Mouse (Mus musculus): ENCODE results near the gene Asap2. TPM values are rescaled to one million over a fixed set of nuclear protein-coding genes. Genes with fewer than 3 reads are reported as not detected.

The Asap2 gene
- polyA plus RNA-seq, 1 experiment, result 6.6 TPM

DNA sequence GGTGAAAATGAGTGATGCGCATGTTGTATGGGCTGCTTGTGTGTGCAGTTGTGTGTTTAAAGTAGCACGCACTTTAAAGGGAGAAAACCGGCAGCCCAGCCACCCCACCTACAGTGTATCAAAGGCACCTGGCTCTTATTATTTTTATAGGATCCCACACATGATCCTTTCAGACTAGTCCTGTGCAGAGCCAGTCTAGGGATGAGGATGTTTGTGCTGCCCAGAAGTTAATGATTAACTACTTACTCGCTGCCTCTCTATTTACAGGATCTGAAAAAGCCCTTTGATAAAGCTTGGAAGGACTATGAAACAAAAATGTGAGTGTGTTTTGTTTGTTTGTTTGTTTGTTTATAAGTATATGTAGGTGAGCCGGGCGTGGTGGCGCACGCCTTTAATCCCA is 210.4 kb downstream of the Asap2 start:
- 94% methylated on average over 8 of the region's 8 CpGs for WGBS
- Histone ChIP-seq H3K4me3 (replicated peaks; ENCODE audit: control insufficient read depth, low read depth, low read length) (no peak overlapping the region), H3K27ac (ENCODE audit: control insufficient read depth, insufficient read depth, low read depth, low read length, poor library complexity) (no peak overlapping the region), H3K4me1 (ENCODE audit: control insufficient read depth, insufficient read depth, low read length) (peaks cover 1% of the 10 kb centered on the region; the same call in 1 of the 2 replicates)
- TF ChIP-seq POLR2A (IDR thresholded peaks at IDR 0.05; ENCODE audit: borderline replicate concordance, control insufficient read depth, low read depth, low read length), result no peak
- TF ChIP-seq CTCF (IDR thresholded peaks at IDR 0.05; ENCODE audit: control insufficient read depth, insufficient read depth, low read length), result no peak

DNA sequence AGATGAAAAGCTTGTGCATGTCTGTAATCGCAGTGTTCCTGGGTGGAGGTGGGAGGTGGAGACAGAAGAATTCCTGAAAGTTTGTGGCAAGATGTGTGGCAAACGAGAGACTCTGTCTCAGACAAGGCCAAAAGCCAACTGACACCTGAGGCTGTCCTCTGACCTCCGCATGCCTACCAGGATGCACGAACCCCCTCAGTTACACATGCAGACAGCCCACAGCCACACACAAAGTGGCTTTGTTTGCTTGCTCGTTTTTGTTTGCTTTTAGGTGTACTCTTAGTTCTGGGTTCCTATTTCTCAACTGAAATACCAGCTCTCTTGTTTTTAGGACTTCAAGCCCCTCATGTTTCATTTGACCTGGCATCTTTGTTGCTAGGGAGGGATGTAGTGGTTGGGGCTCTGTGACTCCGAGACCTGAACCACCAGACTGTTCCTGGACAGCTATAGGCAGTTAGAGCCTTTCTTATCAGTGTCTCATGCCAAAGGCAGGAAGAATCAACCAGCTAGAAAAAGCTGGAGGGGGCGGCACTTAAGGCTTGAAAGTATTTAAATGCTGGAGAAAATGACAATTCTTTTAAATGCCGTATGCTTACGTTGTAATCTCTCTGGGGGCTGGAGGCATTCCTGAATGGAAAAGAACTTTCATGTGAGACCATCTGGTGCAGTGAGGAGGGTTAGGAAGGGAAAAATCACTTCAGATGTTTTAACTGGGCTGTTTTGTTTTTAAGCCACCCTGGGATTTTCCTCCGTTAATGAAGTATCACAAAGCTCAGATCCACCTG is 211.4 kb downstream of the Asap2 start:
- 71% methylated on average over 10 of the region's 10 CpGs for WGBS
- H3K4me1 ChIP-seq (ENCODE audit: control insufficient read depth, insufficient read depth, low read length), result peaks cover 1% of the 10 kb centered on the region; the same call in 1 of the 2 replicates
- TF ChIP-seq POLR2A (IDR thresholded peaks at IDR 0.05; ENCODE audit: borderline replicate concordance, control insufficient read depth, low read depth, low read length) (no peak), CTCF (IDR thresholded peaks at IDR 0.05; ENCODE audit: control insufficient read depth, insufficient read depth, low read length) (no peak)
- no peak overlapping the region for H3K27ac ChIP-seq (ENCODE audit: control insufficient read depth, insufficient read depth, low read depth, low read length, poor library complexity)
- H3K4me3 ChIP-seq (replicated peaks; ENCODE audit: control insufficient read depth, low read depth, low read length), result no peak overlapping the region

DNA sequence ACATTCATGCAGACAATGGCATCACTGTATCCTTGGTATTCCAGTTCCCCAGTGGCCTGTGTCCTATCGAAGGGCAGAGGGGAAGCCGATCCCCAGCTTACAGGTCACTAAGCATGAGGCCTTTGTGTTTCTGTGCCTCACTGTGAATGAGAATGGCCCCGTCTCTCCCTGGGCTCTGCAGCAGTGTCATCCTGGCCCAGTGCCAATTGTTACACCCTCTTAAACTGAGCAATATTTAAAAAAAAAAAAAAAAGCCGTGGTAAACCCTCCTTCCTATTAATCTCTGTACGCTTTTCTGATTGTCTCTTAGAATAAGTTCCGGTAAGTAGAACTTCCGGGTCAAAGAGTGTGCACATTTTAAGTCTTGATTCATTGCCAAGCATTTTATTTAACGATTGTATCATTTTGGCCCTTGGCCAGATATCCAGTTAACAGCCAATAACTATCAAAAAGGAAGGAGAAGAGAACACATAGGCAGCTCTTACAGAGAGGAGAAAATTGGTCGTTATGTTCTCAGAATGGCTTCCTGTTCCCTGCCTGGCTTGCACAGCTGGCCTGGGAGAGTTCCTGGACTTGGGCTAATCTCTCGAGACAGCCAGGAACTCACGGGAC is 214.5 kb downstream of the Asap2 start:
- Histone ChIP-seq H3K4me1 (ENCODE audit: control insufficient read depth, insufficient read depth, low read length) (peaks cover 4% of the 10 kb centered on the region), H3K4me3 (replicated peaks; ENCODE audit: control insufficient read depth, low read depth, low read length) (no peak overlapping the region), H3K27ac (ENCODE audit: control insufficient read depth, insufficient read depth, low read depth, low read length, poor library complexity) (no peak overlapping the region)
- 26% methylated on average over 11 of the region's 11 CpGs for WGBS
- TF ChIP-seq POLR2A (IDR thresholded peaks at IDR 0.05; ENCODE audit: borderline replicate concordance, control insufficient read depth, low read depth, low read length) (no peak), CTCF (IDR thresholded peaks at IDR 0.05; ENCODE audit: control insufficient read depth, insufficient read depth, low read length) (no peak)

DNA sequence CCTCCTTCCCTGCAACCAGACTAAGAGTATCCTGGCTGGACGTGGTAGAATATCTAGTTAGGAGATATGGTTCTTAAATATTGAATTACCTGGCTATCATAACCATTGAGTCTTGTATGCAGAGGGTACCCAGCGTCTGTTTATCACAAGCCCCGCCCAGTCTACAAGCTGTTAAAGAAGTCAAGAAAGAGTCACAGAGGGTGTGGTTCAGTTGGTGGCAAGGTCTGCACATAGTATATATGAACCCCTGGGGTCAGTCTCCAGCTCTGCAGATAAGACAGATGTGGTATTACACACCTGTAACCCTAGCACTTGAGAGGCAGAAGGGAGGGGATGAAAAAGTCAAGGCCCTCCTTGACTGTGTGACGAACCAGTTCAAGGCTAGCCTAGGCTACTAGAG is 215.5 kb downstream of the Asap2 start:
- 71% methylated on average over 4 of the region's 4 CpGs for WGBS
- peaks cover 4% of the 10 kb centered on the region for H3K4me1 ChIP-seq (ENCODE audit: control insufficient read depth, insufficient read depth, low read length)
- no peak overlapping the region for H3K4me3 ChIP-seq (replicated peaks; ENCODE audit: control insufficient read depth, low read depth, low read length)
- no peak overlapping the region for H3K27ac ChIP-seq (ENCODE audit: control insufficient read depth, insufficient read depth, low read depth, low read length, poor library complexity)
- TF ChIP-seq CTCF (IDR thresholded peaks at IDR 0.05; ENCODE audit: control insufficient read depth, insufficient read depth, low read length) (no peak), POLR2A (IDR thresholded peaks at IDR 0.05; ENCODE audit: borderline replicate concordance, control insufficient read depth, low read depth, low read length) (no peak)

DNA sequence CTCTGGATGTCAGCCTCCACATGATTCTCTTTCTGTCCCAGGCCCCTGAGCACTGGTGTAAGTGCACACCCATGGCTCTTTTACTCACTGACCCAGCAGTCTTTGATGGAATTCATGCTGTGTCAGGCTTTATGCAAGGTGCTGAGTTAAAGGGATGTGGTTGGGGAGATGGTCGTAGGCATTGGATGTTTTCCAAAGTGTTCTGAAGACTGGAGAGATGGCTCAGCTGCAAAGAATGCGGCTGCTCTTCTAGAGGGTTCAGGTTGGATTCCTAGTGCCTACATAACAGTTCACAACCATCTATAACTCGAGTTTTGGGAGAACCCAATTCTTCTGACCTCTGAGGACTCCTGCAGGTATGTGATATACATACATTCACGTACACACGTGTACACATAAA is 217.2 kb downstream of the Asap2 start:
- peaks cover 4% of the 10 kb centered on the region for H3K4me1 ChIP-seq (ENCODE audit: control insufficient read depth, insufficient read depth, low read length)
- H3K4me3 ChIP-seq (replicated peaks; ENCODE audit: control insufficient read depth, low read depth, low read length), result no peak overlapping the region
- TF ChIP-seq POLR2A (IDR thresholded peaks at IDR 0.05; ENCODE audit: borderline replicate concordance, control insufficient read depth, low read depth, low read length) (no peak), CTCF (IDR thresholded peaks at IDR 0.05; ENCODE audit: control insufficient read depth, insufficient read depth, low read length) (no peak)
- H3K27ac ChIP-seq (ENCODE audit: control insufficient read depth, insufficient read depth, low read depth, low read length, poor library complexity), result no peak overlapping the region
- WGBS, result 53% methylated on average over 5 of the region's 5 CpGs

DNA sequence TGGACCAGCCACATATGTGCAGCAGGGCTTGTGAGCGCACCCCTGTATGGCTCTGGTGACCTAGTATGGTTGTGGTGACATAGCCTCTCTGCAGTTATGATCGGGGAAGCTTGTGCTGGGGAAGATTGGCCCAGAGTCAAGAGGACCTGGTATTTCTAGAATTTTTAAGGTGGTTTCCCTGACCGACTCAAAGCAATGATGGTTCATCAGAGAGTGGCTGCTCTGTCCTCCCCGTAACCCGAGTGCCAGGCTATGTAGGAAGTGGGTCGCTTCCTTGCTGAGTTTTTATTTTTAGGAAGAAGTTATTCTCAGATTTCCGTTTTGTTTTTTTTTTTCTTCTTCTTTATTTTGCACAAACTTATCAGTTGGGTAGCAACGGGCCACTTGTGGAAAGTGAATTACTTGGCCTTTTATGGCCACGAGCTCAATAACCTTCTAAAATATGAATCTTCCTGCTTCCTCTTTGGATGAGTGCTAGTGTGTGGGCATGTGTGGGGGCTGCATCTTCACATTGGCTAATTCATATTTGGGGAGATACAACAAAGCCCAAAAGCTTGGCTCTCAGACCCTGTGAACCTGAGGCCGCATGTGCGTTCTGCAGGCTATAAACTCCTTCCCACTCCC is 218.0 kb downstream of the Asap2 start:
- Histone ChIP-seq H3K27ac (ENCODE audit: control insufficient read depth, insufficient read depth, low read depth, low read length, poor library complexity) (no peak overlapping the region), H3K4me1 (ENCODE audit: control insufficient read depth, insufficient read depth, low read length) (peaks cover 4% of the 10 kb centered on the region), H3K4me3 (replicated peaks; ENCODE audit: control insufficient read depth, low read depth, low read length) (no peak overlapping the region)
- TF ChIP-seq CTCF (IDR thresholded peaks at IDR 0.05; ENCODE audit: control insufficient read depth, insufficient read depth, low read length) (no peak), POLR2A (IDR thresholded peaks at IDR 0.05; ENCODE audit: borderline replicate concordance, control insufficient read depth, low read depth, low read length) (no peak)
- WGBS, result 9% methylated on average over 11 of the region's 11 CpGs

DNA sequence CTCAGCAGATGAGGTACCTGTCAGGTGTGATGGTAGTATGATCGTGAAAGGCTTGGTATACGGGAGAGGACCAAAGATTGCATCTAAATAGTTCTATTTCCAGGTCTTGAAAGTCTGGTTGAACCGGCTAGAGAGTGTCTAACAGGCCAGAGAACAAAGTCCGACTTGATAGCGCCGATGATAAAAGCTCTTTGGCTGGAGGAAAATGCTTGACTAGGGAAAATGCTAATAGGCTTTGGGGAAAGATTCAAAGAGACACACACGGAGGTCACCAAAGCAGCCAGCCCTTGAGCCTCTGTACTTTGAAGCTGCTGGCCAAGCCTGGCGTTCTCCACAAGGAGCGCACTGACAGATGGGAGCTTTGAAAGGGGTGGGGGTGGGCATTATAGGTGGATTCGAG is 219.0 kb downstream of the Asap2 start:
- TF ChIP-seq CTCF (IDR thresholded peaks at IDR 0.05; ENCODE audit: control insufficient read depth, insufficient read depth, low read length) (no peak), POLR2A (IDR thresholded peaks at IDR 0.05; ENCODE audit: borderline replicate concordance, control insufficient read depth, low read depth, low read length) (no peak)
- WGBS, result 88% methylated on average over 10 of the region's 10 CpGs

DNA sequence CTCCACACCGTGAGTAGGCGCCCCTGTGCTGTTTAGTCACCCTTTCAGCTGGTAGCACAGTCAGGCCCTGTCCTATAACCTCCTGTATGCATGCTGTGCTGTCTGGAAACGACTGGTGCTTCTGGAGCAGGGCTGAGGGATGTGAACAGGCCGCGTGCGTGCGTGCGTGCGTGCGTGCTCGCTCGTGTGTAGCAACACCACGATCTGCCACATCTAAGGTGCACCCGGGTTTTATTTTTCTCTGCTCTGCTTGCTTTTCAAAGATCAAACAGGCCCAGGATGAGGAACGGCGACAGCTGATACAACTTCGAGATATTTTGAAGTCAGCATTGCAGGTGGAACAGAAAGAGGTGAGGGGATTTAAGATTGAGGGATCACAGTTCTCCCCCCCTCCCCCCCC is 222.6 kb downstream of the Asap2 start:
- peaks cover 1% of the 10 kb centered on the region for H3K4me1 ChIP-seq (ENCODE audit: control insufficient read depth, insufficient read depth, low read length)
- WGBS, result 81% methylated on average over 17 of the region's 17 CpGs
- no peak overlapping the region; the same call in 1 of the 2 replicates for H3K27ac ChIP-seq (ENCODE audit: control insufficient read depth, insufficient read depth, low read depth, low read length, poor library complexity)
- TF ChIP-seq POLR2A (IDR thresholded peaks at IDR 0.05; ENCODE audit: borderline replicate concordance, control insufficient read depth, low read depth, low read length) (no peak), CTCF (IDR thresholded peaks at IDR 0.05; ENCODE audit: control insufficient read depth, insufficient read depth, low read length) (no peak)
- no peak overlapping the region for H3K4me3 ChIP-seq (replicated peaks; ENCODE audit: control insufficient read depth, low read depth, low read length)

More for the DNA sequence above, 219.0 kb downstream of the Asap2 start:
- Histone ChIP-seq H3K27ac (ENCODE audit: control insufficient read depth, insufficient read depth, low read depth, low read length, poor library complexity) (no peak overlapping the region), H3K4me3 (replicated peaks; ENCODE audit: control insufficient read depth, low read depth, low read length) (no peak overlapping the region), H3K4me1 (ENCODE audit: control insufficient read depth, insufficient read depth, low read length) (peaks cover 4% of the 10 kb centered on the region)

Data from bone marrow, adult 2 months (tissue).